Mouse (Mus musculus): ENCODE results near the gene Grip1.

DNA sequence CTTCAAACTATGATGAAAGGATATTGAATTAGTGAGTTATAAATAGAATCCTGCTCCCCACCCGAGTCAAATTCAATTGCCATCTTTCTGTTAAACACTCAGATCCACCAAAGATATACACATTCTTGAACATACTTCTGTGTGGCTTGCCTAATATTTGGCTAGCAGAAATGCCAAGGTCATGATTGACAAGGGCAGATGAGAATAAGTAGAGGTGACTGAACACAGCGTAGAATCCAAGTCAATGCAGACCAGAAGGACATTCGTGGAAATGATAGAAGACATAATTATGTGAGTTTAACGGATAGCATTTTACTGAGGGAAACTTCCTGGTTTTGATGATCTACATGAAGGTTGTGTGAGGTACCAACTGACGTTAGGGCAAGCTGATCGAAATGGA is 153.9 kb downstream of the Grip1 start:
- TF ChIP-seq CTCF (IDR thresholded peaks at IDR 0.05; ENCODE audit: borderline replicate concordance, insufficient read depth, low read depth, low read length) (no peak), POLR2A (IDR thresholded peaks at IDR 0.05; ENCODE audit: borderline replicate concordance, insufficient read depth, low read length) (no peak)
